In the genomic region with DNA sequence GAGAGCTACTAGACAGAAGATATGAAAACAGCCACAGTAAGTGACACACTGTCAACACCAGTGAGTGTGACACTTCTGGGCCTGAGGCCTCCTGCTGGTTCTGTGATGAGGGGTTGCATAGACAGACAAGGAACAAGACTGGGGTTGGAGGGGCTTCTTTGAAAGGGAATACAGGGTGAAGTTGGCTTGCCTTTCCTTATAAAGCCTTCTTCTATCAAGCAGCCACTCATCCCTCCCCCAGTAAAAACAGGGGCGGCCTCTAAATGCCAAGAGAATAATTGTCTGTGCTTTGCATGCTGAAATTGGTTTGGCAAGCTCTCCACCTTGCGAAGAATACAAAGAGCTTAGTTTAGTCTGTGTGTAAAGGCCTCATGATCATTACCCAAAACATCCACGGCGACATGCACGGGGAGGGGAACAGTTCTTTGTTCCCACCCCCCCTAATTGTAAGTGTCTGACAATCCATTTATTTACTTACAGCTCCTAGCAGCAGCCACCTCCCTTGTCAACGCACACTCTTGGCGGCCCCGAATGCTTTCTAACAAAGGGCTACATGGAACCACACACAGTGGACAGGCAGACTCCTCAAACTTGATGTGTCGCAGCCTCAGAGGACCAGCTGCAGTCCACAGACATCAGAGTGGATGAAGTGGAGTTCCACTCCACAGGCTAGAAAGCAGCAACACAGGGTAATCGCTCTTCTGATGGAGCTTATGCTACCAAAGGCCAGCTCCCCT, we compare ENCODE assay signal across 8 mouse cellular contexts.
A peak's percentile ranks its signal among the peaks of the same experiment; 100 is the strongest.
DNase-seq lines count a peak whose midpoint lies in the region; ATAC-seq and TF ChIP-seq lines count a peak whose summit lies in the region.

No protein-coding gene starts in this region.

- no peaks in the 10 kb centered on the region for H3K36me3 ChIP-seq in lung, postnatal 0 days (ENCODE audit: insufficient read depth, low read length)
- no peaks in the 10 kb centered on the region for H3K36me3 ChIP-seq in stomach, embryonic 15.5 days

- intact Hi-C loops in left cerebral cortex, postnatal 4 days (cut with DNase I) = no loop called here

- no peak overlapping the region for H3K9ac ChIP-seq in lung, postnatal 0 days (replicated peaks; ENCODE audit: low read depth)
- no peak overlapping the region for H3K9ac ChIP-seq in stomach, embryonic 15.5 days

- DNase-seq in cerebellum, adult 2 months = no peak
- no peak for DNase-seq in cerebellum, postnatal 25 days
- no peak for DNase-seq in lung, postnatal 0 days (ENCODE audit: low spot score)
- no peak for DNase-seq in lung, adult 18-20 months
- peak; percentile 17 for DNase-seq in left cerebral cortex, postnatal 4 days
- DNase-seq in cerebellum, adult 9-11 months = no peak

- TF ChIP-seq POLR2A in cerebellum, adult 2 months (IDR thresholded peaks at IDR 0.05; ENCODE audit: borderline replicate concordance, insufficient read depth, low read length) = no peak

- H3K4me3 ChIP-seq in cerebellum, adult 2 months (replicated peaks; ENCODE audit: insufficient read depth, low read depth, low read length) = no peak overlapping the region
- H3K4me3 ChIP-seq in lung, postnatal 0 days (ENCODE audit: low read depth, low read length) = no peak overlapping the region
- H3K4me3 ChIP-seq in stomach, embryonic 15.5 days (replicated peaks) = no peak overlapping the region

- H3K9me3 ChIP-seq in lung, postnatal 0 days (ENCODE audit: low read length) = no peaks in the 10 kb centered on the region
- no peaks in the 10 kb centered on the region for H3K9me3 ChIP-seq in stomach, embryonic 15.5 days

- H3K27ac ChIP-seq in cerebellum, adult 2 months (ENCODE audit: insufficient read depth, low read length) = 0 out of 2 replicates have a peak overlapping the region, but pooled peaks have one; percentile 13
- H3K27ac ChIP-seq in lung, postnatal 0 days (ENCODE audit: low read length) = no peak overlapping the region
- H3K27ac ChIP-seq in stomach, embryonic 15.5 days = 0 out of 2 replicates have a peak overlapping the region, but pooled peaks have one; percentile 57

- H3K4me2 ChIP-seq in lung, postnatal 0 days (replicated peaks; ENCODE audit: low read depth, low read length) = no peak overlapping the region
- H3K4me2 ChIP-seq in stomach, embryonic 15.5 days = no peak overlapping the region

- TF ChIP-seq CTCF in cerebellum, adult 2 months (IDR thresholded peaks at IDR 0.05; ENCODE audit: borderline replicate concordance, insufficient read depth, low read depth, low read length) = no peak
- TF ChIP-seq CTCF in lung, postnatal 0 days (IDR thresholded peaks at IDR 0.05) = no peak

- TF ChIP-seq EP300 in lung, postnatal 0 days (IDR thresholded peaks at IDR 0.05) = no peak

- H3K4me1 ChIP-seq in cerebellum, adult 2 months (ENCODE audit: control insufficient read depth, insufficient read depth, low read length) = no peaks in the 10 kb centered on the region
- H3K4me1 ChIP-seq in lung, postnatal 0 days (ENCODE audit: insufficient read depth, low read depth, low read length) = no peaks in the 10 kb centered on the region
- peaks cover 5% of the 10 kb centered on the region; the same call in 1 of the 2 replicates for H3K4me1 ChIP-seq in stomach, embryonic 15.5 days

- ATAC-seq in lung, postnatal 0 days = peak; percentile 33
- 0 out of 2 replicates have a peak, but pooled peaks have one; percentile 34 for ATAC-seq in stomach, embryonic 15.5 days (ENCODE audit: insufficient read depth, low FRiP score, low read depth)
- no peak for ATAC-seq in megakaryocyte, adult 5-6 weeks (ENCODE audit: poor library complexity, severe bottlenecking)

- no peaks in the 10 kb centered on the region for H3K27me3 ChIP-seq in cerebellum, adult 2 months (ENCODE audit: control insufficient read depth, insufficient read depth, low read length)
- no peaks in the 10 kb centered on the region for H3K27me3 ChIP-seq in lung, postnatal 0 days (replicated peaks; ENCODE audit: insufficient read depth, low read length)
- H3K27me3 ChIP-seq in stomach, embryonic 15.5 days (replicated peaks) = no peaks in the 10 kb centered on the region

- 28% methylated on average over 10 of the region's 10 CpGs for WGBS in cerebellum, adult 2 months
- WGBS in lung, postnatal 0 days = 50% methylated on average over 10 of the region's 10 CpGs
- 58% methylated on average over 10 of the region's 10 CpGs for WGBS in stomach, embryonic 15.5 days
